Mouse (Mus musculus): ENCODE data around the gene Srpr.
A peak's percentile ranks its signal among the peaks of the same experiment; 100 is the strongest.

Srpr gene

GRCm38 (mm10) chr9:35187351-35187903 lies 12.5 kb upstream of the Srpr start:
- DNase-seq (ENCODE audit: low read depth in 2 of 2, low spot score in 2 of 2): no peak

GRCm38 (mm10) chr9:35188700-35189099 lies 11.3 kb upstream of the Srpr start:
- DNase-seq (ENCODE audit: low read depth in 2 of 2, low spot score in 2 of 2): no peak

GRCm38 (mm10) chr9:35192983-35193542 lies 6.9 kb upstream of the Srpr start:
- no peak for DNase-seq (ENCODE audit: low read depth in 2 of 2, low spot score in 2 of 2)

- no peak for DNase-seq (ENCODE audit: low read depth in 2 of 2, low spot score in 2 of 2)
Measured at GRCm38 (mm10) chr9:35194048-35194447, 5.9 kb upstream of the Srpr start.

- DNase-seq (ENCODE audit: low read depth in 2 of 2, low spot score in 2 of 2): no peak
Measured at GRCm38 (mm10) chr9:35197625-35198024, 2.4 kb upstream of the Srpr start.

DNA sequence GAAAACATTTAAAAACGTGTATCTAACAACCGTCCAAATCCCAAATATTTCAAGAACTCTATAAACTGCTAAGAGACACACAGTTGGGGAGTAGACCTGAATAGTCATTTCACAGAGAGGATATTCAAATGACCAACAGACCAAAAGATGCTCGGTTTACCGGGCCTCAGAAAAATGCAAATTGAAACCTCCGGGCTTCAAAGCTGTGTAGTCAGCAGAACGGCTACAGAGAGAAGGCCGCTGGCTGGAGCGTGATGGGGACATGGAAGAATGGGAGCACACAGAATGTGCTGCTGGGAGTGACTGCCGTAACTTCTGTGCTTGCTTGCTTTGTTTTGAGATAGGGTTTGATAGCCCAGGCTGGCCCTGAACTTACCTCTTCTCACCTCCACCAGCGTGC lies 1.6 kb upstream of the Srpr start:
- no peak for DNase-seq (ENCODE audit: low read depth in 2 of 2, low spot score in 2 of 2)

GRCm38 (mm10) chr9:35198945-35199771 lies 817 bp upstream of the Srpr start:
- peak in 1 of 2 experiments; percentile 8 for DNase-seq (ENCODE audit: low read depth in 2 of 2, low spot score in 2 of 2)

DNA sequence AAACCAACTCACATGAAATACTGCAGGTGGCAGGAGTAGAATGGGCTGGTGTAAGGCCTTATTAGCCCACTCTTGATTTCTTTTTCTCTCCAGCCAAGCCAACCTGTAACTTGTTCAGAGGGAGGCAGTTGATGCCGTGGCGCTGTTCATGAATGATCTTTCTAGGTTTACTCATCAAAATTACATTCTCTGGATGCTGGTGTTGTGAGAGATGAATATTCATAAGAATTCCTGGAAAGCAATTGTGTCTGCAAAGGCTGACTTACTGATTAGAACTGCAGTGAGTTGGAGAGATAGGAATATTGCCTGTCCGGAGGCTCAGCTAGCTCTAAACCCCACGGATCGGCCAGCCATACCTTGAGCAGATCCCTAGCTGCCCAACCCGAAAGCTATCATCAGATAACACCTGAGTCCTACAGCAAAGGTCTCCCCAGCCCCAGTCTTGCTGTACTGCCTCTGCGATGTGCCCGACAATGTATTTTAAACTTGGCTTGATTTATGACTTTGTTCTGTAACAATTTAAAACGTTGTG lies 620 bp downstream of the Srpr start:
- no peak for DNase-seq (ENCODE audit: low read depth in 2 of 2, low spot score in 2 of 2)

DNA sequence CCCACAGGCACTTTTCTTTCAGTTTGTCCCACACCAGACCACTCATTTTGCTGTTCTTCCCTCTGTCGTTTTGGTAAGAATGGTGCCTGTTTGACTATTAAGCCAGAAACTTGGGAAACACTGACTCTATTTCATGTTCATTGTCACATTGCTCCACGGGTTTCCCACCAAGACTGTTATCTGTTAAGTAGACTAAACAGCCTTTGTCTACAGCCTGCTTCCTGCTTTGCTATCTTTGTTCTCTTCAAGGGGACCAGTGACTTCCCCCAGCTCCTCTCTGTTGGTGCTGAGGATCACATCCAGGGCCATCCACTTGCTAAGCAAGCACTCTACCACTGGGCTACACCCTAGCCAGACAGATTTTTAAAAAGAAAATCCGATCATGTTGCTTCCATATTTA lies 3.6 kb downstream of the Srpr start:
- DNase-seq (ENCODE audit: low read depth in 2 of 2, low spot score in 2 of 2): no peak

DNA sequence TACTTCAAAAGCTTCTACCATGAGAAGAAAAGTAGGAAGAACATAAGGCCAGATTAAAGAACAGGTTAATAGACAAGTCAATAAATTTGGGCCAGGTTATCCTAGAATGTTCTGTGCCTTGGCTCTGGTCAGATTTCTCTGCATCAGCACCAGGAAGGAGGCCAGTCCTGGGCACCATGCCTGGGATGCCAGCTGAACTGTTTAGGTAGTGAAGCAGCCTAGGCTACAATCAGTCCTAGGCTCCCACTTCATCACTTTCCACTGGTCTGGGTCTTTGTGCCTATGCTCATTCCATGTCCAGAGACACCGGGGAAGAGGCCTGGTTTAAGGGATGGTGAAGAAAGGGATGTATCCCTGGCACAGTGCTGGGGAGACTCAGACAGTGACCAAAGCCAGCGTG lies 4.4 kb downstream of the Srpr start:
- DNase-seq (ENCODE audit: low read depth in 2 of 2, low spot score in 2 of 2): no peak

DNA sequence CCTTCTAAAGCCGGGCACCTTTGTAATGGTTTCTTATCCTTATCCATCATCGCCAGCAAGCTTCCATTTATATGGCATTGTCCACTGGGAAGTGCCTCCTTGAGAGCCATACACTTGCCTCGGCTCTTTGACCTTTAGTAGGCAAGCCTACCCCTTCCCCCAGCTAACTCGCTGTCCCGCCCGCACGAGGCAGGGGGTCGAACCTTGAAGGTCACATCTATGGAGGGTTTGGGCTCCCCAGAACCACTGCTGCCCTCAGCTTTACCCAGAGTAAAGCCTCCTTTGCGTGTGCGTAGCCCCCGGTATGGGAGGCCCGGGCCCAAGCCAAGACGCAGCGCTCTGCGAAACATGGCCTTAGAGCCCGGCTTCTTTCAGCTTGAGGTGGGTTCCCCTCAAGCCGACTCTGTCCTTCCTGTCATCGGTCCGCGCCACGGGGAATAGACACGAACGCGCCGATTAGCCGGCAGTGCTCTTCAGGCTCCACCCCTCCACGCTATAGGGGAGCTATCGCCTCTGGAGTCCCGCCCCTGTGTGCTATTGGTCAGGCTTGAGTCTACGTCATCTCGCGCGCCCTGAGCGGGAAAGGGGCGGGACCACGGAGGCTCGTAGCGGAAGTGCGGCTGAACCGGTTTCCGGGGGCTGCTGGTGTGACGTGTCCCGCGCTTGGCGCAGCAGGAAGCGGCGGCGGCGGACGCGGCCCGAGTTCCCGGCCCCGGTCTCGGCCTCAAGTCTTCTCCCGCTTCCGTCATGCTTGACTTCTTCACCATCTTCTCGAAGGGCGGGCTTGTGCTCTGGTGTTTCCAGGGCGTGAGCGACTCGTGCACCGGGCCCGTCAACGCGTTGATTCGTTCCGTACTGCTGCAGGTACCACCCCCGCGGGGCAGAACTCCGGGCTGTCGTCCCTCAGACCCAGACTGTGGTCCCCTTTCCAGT lies 10.8 kb downstream of the Srpr start, which contains the start of gene Foxred1:
TSS of gene Foxred1 (minus strand) at position 514 of the 933 bp plus-strand sequence.
- DNase-seq (ENCODE audit: low read depth in 2 of 2, low spot score in 2 of 2): peak; percentile 99

- DNase-seq (ENCODE audit: low read depth in 2 of 2, low spot score in 2 of 2): no peak
Measured at GRCm38 (mm10) chr9:35211573-35212511, 11.9 kb downstream of the Srpr start.

- DNase-seq (ENCODE audit: low read depth in 2 of 2, low spot score in 2 of 2): no peak
Measured at GRCm38 (mm10) chr9:35217963-35218362, 18.0 kb downstream of the Srpr start.

- DNase-seq (ENCODE audit: low read depth in 2 of 2, low spot score in 2 of 2): no peak
Measured at GRCm38 (mm10) chr9:35223466-35223865, 23.5 kb downstream of the Srpr start.

- DNase-seq (ENCODE audit: low read depth in 2 of 2, low spot score in 2 of 2): no peak
Measured at GRCm38 (mm10) chr9:35228671-35229070, 28.7 kb downstream of the Srpr start.

DNA sequence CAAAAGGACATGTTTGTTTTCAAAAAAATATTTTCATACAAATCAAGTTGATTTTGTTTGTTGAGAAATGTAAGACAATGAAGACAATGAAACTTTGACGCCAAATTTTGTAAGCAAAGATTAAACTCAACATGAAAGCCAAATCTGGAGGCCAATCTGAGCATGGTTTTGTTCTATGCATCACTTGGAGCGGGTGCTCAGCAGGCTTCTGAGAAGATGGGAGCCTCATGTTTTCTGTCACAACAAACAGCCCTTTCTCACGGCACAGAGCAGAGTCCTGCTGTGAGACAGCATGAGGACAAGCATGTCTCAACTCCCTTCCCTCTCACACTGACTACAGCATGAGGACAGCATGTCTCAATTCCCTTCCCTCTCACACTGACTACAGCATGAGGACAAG lies 36.0 kb downstream of the Srpr start:
- no peak for DNase-seq (ENCODE audit: low read depth in 2 of 2, low spot score in 2 of 2)

GRCm38 (mm10) chr9:35238371-35238770 lies 38.4 kb downstream of the Srpr start:
- no peak for DNase-seq (ENCODE audit: low read depth in 2 of 2, low spot score in 2 of 2)

GRCm38 (mm10) chr9:35238915-35239571 lies 39.1 kb downstream of the Srpr start:
- no peak for DNase-seq (ENCODE audit: low read depth in 2 of 2, low spot score in 2 of 2)

- no peak for DNase-seq (ENCODE audit: low read depth in 2 of 2, low spot score in 2 of 2)
Measured at GRCm38 (mm10) chr9:35239734-35240133, 39.8 kb downstream of the Srpr start.
